Mouse (Mus musculus): ENCODE measurements at regions not wholly inside any gene's neighbourhood (a gene's known extent, or its start where the extent isn't known, plus 50 kb on each side); places are given as distances from the start of the nearest gene placed in this dataset.

GRCm38 (mm10) chr10:111111020-111111419 lies 53.5 kb upstream of the Osbpl8 start:
- in situ Hi-C loops (cut with MboI; ENCODE audit: unreplicated experiment in 2 of 2), result loop anchor here (5.0 to 25.0 kb wide), 4 partner anchors 56 to 1001 kb away; no protein-coding TSS in a partner anchor

- in situ Hi-C loops (cut with MboI; ENCODE audit: unreplicated experiment in 2 of 2), result loop anchor here (5.0 to 25.0 kb wide), 7 partner anchors 113 to 1003 kb away; partner anchors contain the start of gene Nap1l1 (in 1 of the 2)
Observed at GRCm38 (mm10) chr10:111108658-111109633, 55.6 kb upstream of the Osbpl8 start.

DNA sequence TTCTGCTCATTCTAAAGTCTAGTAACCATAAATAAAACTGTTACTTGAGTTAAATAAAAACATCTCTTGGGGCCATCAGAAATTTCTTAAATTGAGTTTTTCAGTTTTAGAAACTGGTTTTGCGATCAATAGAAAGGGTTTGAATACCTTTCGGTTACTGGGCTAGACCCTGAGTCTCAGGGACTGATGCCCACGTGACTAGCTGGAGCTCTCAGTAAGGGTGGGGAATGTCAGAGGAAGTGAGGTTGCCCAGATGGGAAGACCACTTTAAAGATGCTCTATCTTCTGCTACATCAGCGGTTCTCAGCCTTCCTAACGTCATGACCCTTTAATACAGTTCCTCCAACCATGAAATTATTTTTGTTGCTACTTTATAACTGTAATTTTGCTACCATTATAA lies 56.7 kb upstream of the Osbpl8 start:
- in situ Hi-C loops (cut with MboI; ENCODE audit: unreplicated experiment in 2 of 2), result loop anchor here (5.0 to 25.0 kb wide), 7 partner anchors 114 to 1004 kb away; partner anchors contain the start of gene Nap1l1 (in 1 of the 2)

DNA sequence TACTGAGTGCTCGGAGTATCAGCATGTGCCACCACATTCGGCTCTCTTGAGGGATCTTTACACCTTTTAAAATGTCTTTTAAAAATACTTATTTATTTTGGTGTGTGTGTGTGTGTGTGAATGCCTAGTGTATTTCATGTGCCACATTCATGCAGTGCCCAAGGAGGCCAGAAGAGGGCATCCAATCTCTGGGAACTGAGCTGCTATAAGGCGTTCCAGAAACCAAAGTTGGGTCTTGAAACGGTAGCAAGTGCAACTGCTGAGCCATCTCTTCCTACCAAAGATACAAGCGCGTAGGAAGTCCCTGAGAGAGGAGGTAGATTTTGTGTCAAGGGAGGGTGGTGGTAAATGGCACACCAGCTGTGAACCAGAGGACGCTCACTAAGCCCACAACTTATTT lies 57.2 kb upstream of the Osbpl8 start:
- in situ Hi-C loops (cut with MboI; ENCODE audit: unreplicated experiment in 2 of 2), result loop anchor here (5.0 to 25.0 kb wide), 7 partner anchors 115 to 1005 kb away; partner anchors contain the start of gene Nap1l1 (in 1 of the 2)

- in situ Hi-C loops (cut with MboI; ENCODE audit: unreplicated experiment in 2 of 2), result loop anchor here (5.0 to 25.0 kb wide), 7 partner anchors 116 to 1006 kb away; partner anchors contain the start of gene Nap1l1 (in 1 of the 2)
Observed at GRCm38 (mm10) chr10:111106411-111106810, 58.1 kb upstream of the Osbpl8 start.

DNA sequence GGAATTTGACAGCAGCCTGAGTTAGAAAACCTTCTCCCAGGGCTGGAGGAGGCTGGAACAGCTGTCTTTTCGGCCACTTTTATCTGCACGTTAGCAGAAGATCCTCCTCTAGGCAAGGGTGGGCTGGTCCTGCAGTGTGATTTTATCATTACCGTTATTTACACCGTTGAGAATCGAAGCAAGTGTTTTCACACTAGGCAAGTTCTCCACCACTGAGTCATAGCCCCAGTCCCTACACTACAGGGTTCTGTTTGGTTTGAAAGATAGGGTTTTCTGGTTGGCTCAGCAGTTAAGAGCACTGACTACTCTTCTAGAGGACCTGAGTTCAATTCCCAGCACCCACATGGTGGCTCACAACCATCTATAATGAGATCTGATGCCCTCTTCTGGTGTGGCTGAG lies 58.9 kb upstream of the Osbpl8 start:
- in situ Hi-C loops (cut with MboI; ENCODE audit: unreplicated experiment in 2 of 2), result loop anchor here (5.0 to 25.0 kb wide), 7 partner anchors 117 to 1007 kb away; partner anchors contain the start of gene Nap1l1 (in 1 of the 2)

- in situ Hi-C loops (cut with MboI; ENCODE audit: unreplicated experiment in 2 of 2), result loop anchor here (5.0 to 25.0 kb wide), 6 partner anchors 111 to 1009 kb away; partner anchors contain the start of gene Nap1l1 (in 1 of the 2)
Observed at GRCm38 (mm10) chr10:111103512-111103911, 61.0 kb upstream of the Osbpl8 start.

DNA sequence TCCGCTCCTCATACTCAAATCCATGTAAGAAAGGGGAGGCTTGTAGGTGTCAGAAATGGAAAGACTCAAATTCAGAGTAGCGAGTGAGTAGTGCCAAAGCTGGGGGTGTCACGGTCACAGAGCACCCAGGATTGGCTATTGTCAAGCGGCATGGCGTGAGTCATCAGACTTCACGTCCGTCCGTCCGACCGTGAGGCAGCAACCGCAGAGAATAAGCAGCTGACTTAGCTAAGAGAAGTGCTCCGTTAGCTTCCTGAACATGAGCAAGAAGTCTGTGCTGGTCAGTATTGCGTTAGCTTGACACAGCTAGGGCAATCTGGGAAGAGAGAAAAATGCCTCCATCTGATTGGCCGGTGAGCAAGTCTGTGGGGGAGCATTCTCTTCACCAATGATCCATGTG lies 61.5 kb upstream of the Osbpl8 start:
- in situ Hi-C loops (cut with MboI; ENCODE audit: unreplicated experiment in 2 of 2), result loop anchor here (5.0 to 25.0 kb wide), 6 partner anchors 111 to 1009 kb away; partner anchors contain the start of gene Nap1l1 (in 1 of the 2)

DNA sequence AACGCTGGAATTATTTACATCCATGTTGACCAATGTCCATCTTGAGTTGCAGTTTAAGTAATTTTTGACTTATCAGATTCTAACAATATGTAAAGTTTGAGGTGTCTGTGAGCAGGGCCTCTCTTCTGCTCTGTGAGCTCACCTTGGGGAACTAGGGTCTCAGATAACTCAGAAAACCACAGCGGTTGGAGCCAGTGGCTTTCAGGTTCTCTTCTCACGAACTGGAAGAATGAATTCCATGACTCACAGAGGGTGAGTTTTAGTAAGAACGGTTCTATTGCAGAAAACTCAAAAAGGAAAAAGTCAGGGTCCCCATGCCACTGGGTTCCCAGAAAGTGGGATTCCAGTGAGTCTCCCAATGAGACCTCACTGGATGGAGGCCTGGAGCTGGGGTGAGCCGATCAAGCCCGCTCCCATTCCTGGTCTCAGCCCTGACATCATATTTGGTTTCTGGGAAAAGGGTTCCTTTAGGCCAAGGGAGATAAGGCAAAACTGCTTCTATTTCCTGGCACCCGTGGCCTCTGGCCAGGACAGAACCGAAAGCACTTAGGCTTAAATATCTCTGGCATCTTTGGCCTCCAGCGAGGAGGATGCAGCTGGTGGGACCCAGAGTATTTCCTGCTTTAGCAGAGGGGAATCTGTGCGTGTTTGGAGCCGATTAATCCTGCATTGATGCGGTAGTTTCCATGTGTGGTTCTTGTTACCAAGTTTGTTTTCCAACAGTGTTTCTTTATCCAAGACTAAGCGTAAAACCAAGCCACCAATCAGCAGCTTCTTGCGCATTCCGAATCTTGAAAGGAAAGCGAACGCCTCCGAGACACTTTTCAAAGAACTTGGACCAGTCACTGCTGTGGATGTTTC lies 62.4 kb upstream of the Osbpl8 start:
- in situ Hi-C loops (cut with MboI; ENCODE audit: unreplicated experiment in 2 of 2), result loop anchor here (5.0 to 25.0 kb wide), 6 partner anchors 110 to 1010 kb away; partner anchors contain the start of gene Nap1l1 (in 1 of the 2)

DNA sequence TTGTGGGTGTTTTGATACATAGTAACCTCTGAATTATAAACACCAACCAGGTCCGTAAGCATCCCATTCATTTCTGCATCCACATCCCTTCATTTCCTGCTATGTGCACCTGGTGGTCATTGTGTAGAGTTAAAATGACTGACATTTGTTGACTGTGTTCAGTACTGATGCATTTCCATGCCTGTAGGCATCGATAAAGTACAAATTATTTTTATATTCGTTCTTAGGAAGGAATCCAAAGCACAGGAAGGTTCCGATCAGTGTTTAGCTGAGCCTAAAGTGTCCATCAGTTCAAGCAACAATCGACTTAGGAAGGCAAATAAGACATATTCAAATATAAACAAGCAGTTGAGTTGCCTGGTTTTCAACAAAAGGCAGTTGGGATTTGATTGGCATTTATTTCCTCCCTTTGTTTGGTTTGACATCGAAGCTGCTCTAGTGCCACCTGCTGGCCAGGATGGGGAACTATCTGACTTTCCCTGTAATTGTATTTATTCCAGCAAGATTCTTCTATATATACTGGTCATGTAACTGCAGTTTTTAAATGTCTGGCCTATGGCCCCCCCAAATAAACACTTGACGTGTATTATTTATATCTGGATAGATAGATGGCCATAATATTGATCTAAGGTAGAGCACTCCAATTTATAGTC lies 64.6 kb upstream of the Osbpl8 start:
- in situ Hi-C loops (cut with MboI; ENCODE audit: unreplicated experiment in 2 of 2), result loop anchor here (5.0 to 25.0 kb wide), 11 partner anchors 108 to 1712 kb away; partner anchors contain the start of gene Nap1l1 (in 1 of the 2)

GRCm38 (mm10) chr10:111099059-111099811 lies 65.3 kb upstream of the Osbpl8 start:
- in situ Hi-C loops (cut with MboI; ENCODE audit: unreplicated experiment in 2 of 2), result loop anchor here (5.0 to 25.0 kb wide), 6 partner anchors 112 to 1713 kb away; no protein-coding TSS in a partner anchor

DNA sequence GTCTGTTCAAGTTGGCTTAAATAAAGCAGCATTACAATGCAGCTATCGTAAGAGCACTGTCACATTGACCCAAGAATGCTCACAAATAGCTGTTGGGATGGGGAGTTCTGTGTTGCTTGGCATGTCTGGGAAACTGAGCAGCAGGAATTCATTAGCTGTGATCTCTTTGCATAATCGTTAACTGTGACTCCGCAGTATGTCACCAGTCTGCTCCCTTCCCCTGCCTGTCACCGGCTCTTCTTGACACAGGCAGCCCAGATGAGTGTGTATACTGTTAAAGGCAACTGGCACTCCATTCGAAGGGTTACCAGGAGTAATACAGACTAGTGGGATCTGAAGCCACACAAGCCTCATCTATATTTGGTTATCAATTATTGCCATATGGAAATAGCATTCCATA lies 67.3 kb upstream of the Osbpl8 start:
- in situ Hi-C loops (cut with MboI; ENCODE audit: unreplicated experiment in 2 of 2), result loop anchor here (5.0 to 25.0 kb wide), 6 partner anchors 110 to 1715 kb away; no protein-coding TSS in a partner anchor

GRCm38 (mm10) chr10:111096811-111097210 lies 67.7 kb upstream of the Osbpl8 start:
- in situ Hi-C loops (cut with MboI; ENCODE audit: unreplicated experiment in 2 of 2), result loop anchor here (5.0 to 25.0 kb wide), 6 partner anchors 110 to 1715 kb away; no protein-coding TSS in a partner anchor

- in situ Hi-C loops (cut with MboI; ENCODE audit: unreplicated experiment in 2 of 2), result loop anchor here (10.0 to 25.0 kb wide), 4 partner anchors 370 to 1718 kb away; no protein-coding TSS in a partner anchor
Observed at GRCm38 (mm10) chr10:111094405-111094804, 70.1 kb upstream of the Osbpl8 start.

DNA sequence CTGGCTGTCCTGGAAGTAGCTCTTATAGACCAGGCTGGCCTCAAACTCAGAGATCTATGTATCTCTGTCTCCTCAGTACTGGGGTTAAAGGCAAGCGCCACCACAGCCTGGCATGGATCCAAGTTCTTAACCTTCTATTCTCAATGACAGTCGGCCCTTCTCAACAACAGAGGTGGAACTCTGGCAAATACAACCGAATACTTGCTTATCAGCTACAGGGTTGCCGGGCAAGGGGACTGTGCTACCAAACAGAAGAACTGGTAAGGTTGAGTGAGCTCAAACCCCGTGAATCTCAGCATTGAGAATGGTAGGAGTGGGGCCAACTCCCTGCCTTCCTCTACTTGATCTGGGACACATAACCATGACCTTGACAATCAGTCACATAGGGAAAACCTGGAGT lies 75.2 kb upstream of the Osbpl8 start:
- in situ Hi-C loops (cut with MboI; ENCODE audit: unreplicated experiment in 2 of 2), result loop anchor here (25.0 kb wide), 3 partner anchors 1023 to 1723 kb away; no protein-coding TSS in a partner anchor

DNA sequence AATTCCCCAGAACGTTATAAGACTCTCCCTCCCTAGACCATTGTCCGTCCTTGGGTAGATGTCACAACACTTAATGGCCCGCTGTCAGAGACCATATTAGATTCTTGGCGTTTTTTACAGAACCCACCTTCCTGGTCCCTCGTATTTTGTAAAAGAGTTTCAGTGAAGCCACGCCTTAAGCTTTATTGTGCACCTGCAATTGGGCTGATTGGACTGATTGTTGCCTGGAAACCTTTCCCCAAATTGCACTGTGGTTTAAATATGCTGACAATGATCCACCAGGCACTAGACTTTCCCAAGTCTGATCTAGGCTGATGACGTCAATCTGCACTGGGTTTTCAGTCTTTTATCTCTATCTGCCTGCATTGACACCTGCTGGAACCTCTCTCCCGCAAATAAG lies 75.6 kb upstream of the Zdhhc17 start:
- in situ Hi-C loops (cut with MboI; ENCODE audit: unreplicated experiment in 2 of 2), result loop anchor here (25.0 kb wide), 3 partner anchors 1027 to 1727 kb away; no protein-coding TSS in a partner anchor

DNA sequence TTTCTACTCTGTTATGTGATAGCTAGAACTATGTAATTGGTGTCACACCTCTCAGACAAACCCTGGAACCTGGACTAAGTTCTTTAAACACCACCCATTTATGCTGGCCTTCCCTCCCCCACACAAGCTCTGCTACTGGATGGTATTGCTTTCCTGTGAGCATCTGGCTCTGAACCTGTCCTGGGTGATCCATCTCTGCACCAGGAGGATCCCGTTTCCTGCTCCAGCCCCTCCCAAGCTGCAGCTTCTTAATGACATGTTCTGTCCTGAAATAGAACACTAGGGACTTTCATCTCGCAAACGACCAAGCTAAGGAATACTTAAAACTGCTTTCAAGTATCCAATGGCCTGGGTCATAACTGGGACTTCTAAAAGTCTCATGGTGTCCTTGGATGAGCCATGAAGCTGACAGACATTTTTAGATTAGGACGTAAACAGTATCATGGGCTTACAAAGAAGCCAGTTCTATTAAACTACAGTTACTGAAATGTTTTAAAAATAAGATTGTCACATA lies 74.4 kb upstream of the Zdhhc17 start:
- in situ Hi-C loops (cut with MboI; ENCODE audit: unreplicated experiment in 2 of 2), result loop anchor here (25.0 kb wide), 3 partner anchors 1028 to 1728 kb away; no protein-coding TSS in a partner anchor

- in situ Hi-C loops (cut with MboI; ENCODE audit: unreplicated experiment in 2 of 2), result loop anchor here (25.0 kb wide), 3 partner anchors 1028 to 1728 kb away; no protein-coding TSS in a partner anchor
Observed at GRCm38 (mm10) chr10:111083861-111084260, 73.9 kb upstream of the Zdhhc17 start.
